Mouse (Mus musculus) hindbrain, embryonic 11.5 days (tissue): ENCODE data around the gene Tchp. TPM values are rescaled to one million over a fixed set of nuclear protein-coding genes. Genes with fewer than 3 reads are reported as not detected.

Source experiments
- ATAC-seq: fragments of 200-750 bp; cut with Nextera tagmentation; 2 replicates; pipeline ENCODE4 v1.8.0; 2017; ENCODE audit warnings: mild to moderate bottlenecking, moderate TSS enrichment, moderate library complexity; ENCODE audit not compliant: low FRiP score
- DNase-seq: peaks from one replicate; pipeline ENCODE4 v3.0.0-alpha.2; 2015; ENCODE audit warnings: low spot score
- H3K27ac ChIP-seq: fragments of 300-500 bp; sonication (generic); 2 replicates; pipeline ENCODE4 v1.5.1; 2014; ENCODE audit warnings: mild to moderate bottlenecking, low read depth, low read length
- H3K27me3 ChIP-seq: fragments of 300-500 bp; sonication (generic); 2 replicates; pipeline ENCODE4 v1.6.1; 2014; ENCODE audit warnings: mild to moderate bottlenecking, low read length, moderate library complexity, mixed read lengths; ENCODE audit not compliant: control insufficient read depth, insufficient read depth
- H3K36me3 ChIP-seq: fragments of 300-500 bp; sonication (generic); 2 replicates; pipeline ENCODE4 v1.6.1; 2014; ENCODE audit warnings: mild to moderate bottlenecking, low read length, moderate library complexity, mixed read lengths; ENCODE audit not compliant: control insufficient read depth, insufficient read depth
- H3K4me1 ChIP-seq: fragments of 300-500 bp; sonication (generic); replicated peaks from 2 replicates; pipeline ENCODE4 v1.6.1; 2014; ENCODE audit warnings: low read length, mixed read lengths; ENCODE audit not compliant: control insufficient read depth, insufficient read depth
- H3K4me2 ChIP-seq: fragments of 300-500 bp; sonication (generic); replicated peaks from 2 replicates; pipeline ENCODE4 v1.6.1; 2014; ENCODE audit warnings: mild to moderate bottlenecking, low read depth, low read length
- H3K4me3 ChIP-seq: fragments of 300-500 bp; sonication (generic); 2 replicates; pipeline ENCODE4 v1.5.1; 2014; ENCODE audit warnings: low read depth, low read length
- H3K9ac ChIP-seq: fragments of 300-500 bp; sonication (generic); 2 replicates; pipeline ENCODE4 v1.6.1; 2014; ENCODE audit warnings: low read depth, low read length
- H3K9me3 ChIP-seq: fragments of 300-500 bp; sonication (generic); 2 replicates; pipeline ENCODE4 v1.6.1; 2016; ENCODE audit warnings: low read length; ENCODE audit not compliant: control insufficient read depth
- WGBS: fragments of 180-500 bp; shearing (Covaris S2); extraction: QIAGEN DNeasy Blood & Tissue Kit; methylation state at CpG from one replicate; pipeline ENCODE4 v1.1.7; 2014; 5-methylcytosine and 5-hydroxymethylcytosine counted together
- polyA plus RNA-seq: library from polyadenylated mRNA; unstranded; fragments of >200 nt; fragmentation: Nextera tagmentation; extraction: Ambion mirVana; gene quantifications from 2 replicates; pipeline ENCODE4 v1.2.1, GENCODE M21; 2014

Tchp gene
- polyA plus RNA-seq, 1 experiment from 2014 or later = 15.8 TPM

- no peak overlapping the region for H3K4me3 ChIP-seq
- DNase-seq (peak; percentile 26), ATAC-seq (0 out of 2 replicates have a peak, but pooled peaks have one; percentile 35)
- no peaks in the 10 kb centered on the region for H3K36me3 ChIP-seq
- no peak overlapping the region for H3K4me2 ChIP-seq
- H3K27ac ChIP-seq = no peak overlapping the region
- no peaks in the 10 kb centered on the region for H3K4me1 ChIP-seq
- WGBS = 64% methylated on average over 14 of the region's 14 CpGs
- H3K9me3 ChIP-seq = no peaks in the 10 kb centered on the region
- no peaks in the 10 kb centered on the region for H3K27me3 ChIP-seq
- no peak overlapping the region for H3K9ac ChIP-seq
Measured at GRCm38 (mm10) chr5:114702403-114703392, 4.9 kb upstream of the Tchp start.

- H3K27ac ChIP-seq = no peak overlapping the region
- peak overlapping the region; percentile 61 for H3K4me3 ChIP-seq
- DNase-seq (no peak), ATAC-seq (no peak)
- H3K4me2 ChIP-seq = peak overlapping the region; percentile 48
- no peaks in the 10 kb centered on the region for H3K27me3 ChIP-seq
- no peaks in the 10 kb centered on the region; the same call in 1 of the 2 replicates for H3K4me1 ChIP-seq
- H3K9me3 ChIP-seq = no peaks in the 10 kb centered on the region
- 0 out of 2 replicates have a peak, but pooled peaks cover 2% of the 10 kb centered on the region for H3K36me3 ChIP-seq
- 56% methylated on average over 15 of the region's 15 CpGs for WGBS
- peak overlapping the region; percentile 74; the same call in 1 of the 2 replicates for H3K9ac ChIP-seq
Measured at GRCm38 (mm10) chr5:114708491-114708890, 931 bp downstream of the Tchp start.

DNA sequence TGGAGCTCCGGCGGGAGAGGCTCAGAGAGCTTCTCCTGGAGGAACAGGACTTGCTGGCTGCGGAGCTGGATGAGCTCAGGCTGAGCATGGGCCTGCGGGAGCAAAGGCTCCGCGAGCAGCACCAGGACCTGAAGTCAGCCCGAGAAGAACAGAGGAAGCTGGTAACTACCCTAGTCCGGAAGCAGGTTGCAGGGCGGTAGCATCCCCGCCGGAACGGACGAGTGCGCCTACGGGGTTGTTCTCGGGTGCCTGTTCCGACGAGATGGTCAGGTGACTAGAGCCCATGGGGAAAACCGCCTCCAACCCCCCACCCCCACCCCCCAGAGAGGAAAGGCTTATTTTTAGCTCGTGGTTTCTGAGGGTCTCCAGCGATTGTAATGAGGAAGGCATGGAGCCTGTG lies 1.8 kb downstream of the Tchp start:
- H3K9ac ChIP-seq = no peak overlapping the region
- no peaks in the 10 kb centered on the region for H3K9me3 ChIP-seq
- WGBS = 94% methylated on average over 21 of the region's 21 CpGs
- no peak overlapping the region for H3K27ac ChIP-seq
- no peaks in the 10 kb centered on the region for H3K27me3 ChIP-seq
- DNase-seq (no peak), ATAC-seq (no peak)
- 0 out of 2 replicates have a peak, but pooled peaks cover 4% of the 10 kb centered on the region for H3K36me3 ChIP-seq
- no peak overlapping the region for H3K4me2 ChIP-seq
- H3K4me3 ChIP-seq = no peak overlapping the region
- no peaks in the 10 kb centered on the region; the same call in 1 of the 2 replicates for H3K4me1 ChIP-seq

- ATAC-seq = no peak
- no peak overlapping the region for H3K27ac ChIP-seq
- H3K36me3 ChIP-seq = peaks cover 9% of the 10 kb centered on the region; the same call in 1 of the 2 replicates
- 94% methylated on average over 18 of the region's 18 CpGs for WGBS
- H3K4me2 ChIP-seq = no peak overlapping the region
- H3K9me3 ChIP-seq = no peaks in the 10 kb centered on the region
- H3K4me3 ChIP-seq = no peak overlapping the region
- H3K27me3 ChIP-seq = no peaks in the 10 kb centered on the region
- no peaks in the 10 kb centered on the region for H3K4me1 ChIP-seq
- no peak for DNase-seq
- H3K9ac ChIP-seq = no peak overlapping the region
Measured at GRCm38 (mm10) chr5:114714551-114714950, 7.0 kb downstream of the Tchp start.

DNA sequence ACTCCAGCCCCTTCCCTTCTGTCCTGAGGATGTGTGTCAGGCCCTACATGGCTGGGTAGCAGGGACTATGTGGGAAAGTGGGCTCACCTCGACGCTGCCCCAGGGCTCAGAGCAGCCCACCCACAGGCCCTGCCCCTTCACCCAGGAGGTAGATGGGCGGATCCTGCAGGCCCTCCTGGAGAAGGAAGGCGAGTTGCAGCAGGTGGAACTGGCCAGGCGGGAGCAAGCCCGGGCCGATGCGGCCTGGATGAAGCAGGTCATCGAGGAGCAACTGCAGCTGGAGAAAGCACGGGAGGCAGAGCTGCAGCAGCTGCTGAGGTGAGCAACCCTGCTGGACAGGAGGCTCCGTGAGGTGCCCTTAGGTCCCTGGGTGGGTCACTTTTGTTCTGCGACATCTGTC lies 9.7 kb downstream of the Tchp start:
- DNase-seq = no peak
- no peaks in the 10 kb centered on the region for H3K9me3 ChIP-seq
- no peak overlapping the region for H3K4me3 ChIP-seq
- H3K27ac ChIP-seq = no peak overlapping the region
- no peaks in the 10 kb centered on the region for H3K27me3 ChIP-seq
- peaks cover 22% of the 10 kb centered on the region for H3K36me3 ChIP-seq
- no peak overlapping the region for H3K4me2 ChIP-seq
- ATAC-seq = no peak
- no peaks in the 10 kb centered on the region for H3K4me1 ChIP-seq
- no peak overlapping the region for H3K9ac ChIP-seq
- 94% methylated on average over 12 of the region's 12 CpGs for WGBS

DNA sequence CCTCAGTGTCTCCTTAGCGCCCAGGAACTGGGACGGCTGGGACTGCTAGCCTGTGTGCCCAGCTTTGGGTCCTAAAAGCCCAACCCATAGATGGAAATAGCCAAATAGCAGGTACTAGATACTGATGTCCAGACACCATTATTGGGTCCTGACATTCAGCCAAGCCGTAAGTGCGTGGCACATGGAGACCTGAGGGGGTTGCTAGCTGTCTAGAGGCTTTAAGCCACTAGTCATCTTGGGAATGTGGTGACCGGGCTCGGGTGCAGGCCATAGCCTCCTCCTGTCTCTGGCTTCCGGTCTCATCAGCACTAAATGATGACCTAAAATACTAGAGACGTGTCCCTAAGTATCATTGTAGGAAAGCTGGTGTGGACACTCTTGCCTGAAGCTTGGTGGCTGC lies 10.4 kb downstream of the Tchp start:
- H3K9me3 ChIP-seq = no peaks in the 10 kb centered on the region
- ATAC-seq (no peak), DNase-seq (no peak)
- H3K9ac ChIP-seq = no peak overlapping the region
- H3K36me3 ChIP-seq = peaks cover 22% of the 10 kb centered on the region
- no peaks in the 10 kb centered on the region for H3K4me1 ChIP-seq
- no peaks in the 10 kb centered on the region for H3K27me3 ChIP-seq
- H3K4me3 ChIP-seq = no peak overlapping the region
- no peak overlapping the region for H3K4me2 ChIP-seq
- no peak overlapping the region for H3K27ac ChIP-seq
- WGBS = 94% methylated on average over 8 of the region's 8 CpGs

GRCm38 (mm10) chr5:114718483-114718882 lies 10.9 kb downstream of the Tchp start:
- Histone ChIP-seq H3K9me3 (no peaks in the 10 kb centered on the region), H3K27me3 (no peaks in the 10 kb centered on the region), H3K4me1 (no peaks in the 10 kb centered on the region), H3K27ac (no peak overlapping the region), H3K36me3 (peaks cover 19% of the 10 kb centered on the region), H3K4me2 (no peak overlapping the region), H3K4me3 (no peak overlapping the region), H3K9ac (no peak overlapping the region)
- DNase-seq (no peak), ATAC-seq (no peak)
- 91% methylated on average over 13 of the region's 13 CpGs for WGBS

- Histone ChIP-seq H3K27me3 (no peaks in the 10 kb centered on the region), H3K27ac (no peak overlapping the region), H3K9ac (no peak overlapping the region), H3K4me1 (no peaks in the 10 kb centered on the region), H3K4me2 (no peak overlapping the region), H3K36me3 (peaks cover 19% of the 10 kb centered on the region), H3K9me3 (no peaks in the 10 kb centered on the region), H3K4me3 (no peak overlapping the region)
- ATAC-seq (no peak), DNase-seq (no peak)
- WGBS = 88% methylated on average over 20 of the region's 20 CpGs
Measured at GRCm38 (mm10) chr5:114719003-114719927, 11.7 kb downstream of the Tchp start.
